In the genomic region with DNA sequence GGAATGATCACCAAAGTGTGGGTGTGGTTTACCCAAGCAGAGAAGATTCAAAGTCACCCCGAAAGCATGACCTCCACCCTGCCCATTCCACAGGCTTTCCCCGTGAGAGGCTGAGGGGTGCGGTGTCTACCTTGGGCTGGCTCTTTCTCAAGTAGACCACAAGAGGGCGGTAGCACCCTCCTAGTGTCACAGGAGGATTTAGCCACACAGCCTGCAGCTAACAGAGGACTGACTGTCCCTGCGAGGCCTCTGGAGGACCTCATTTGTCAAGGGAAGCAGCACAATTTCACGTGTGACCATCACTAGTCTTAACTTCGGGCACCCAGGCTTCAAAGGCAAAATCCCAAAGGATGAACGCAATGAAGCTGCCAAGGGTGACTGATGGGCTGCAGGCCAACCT, we compare ENCODE assay signal across 7 mouse cellular contexts. TPM values are rescaled to one million over a fixed set of nuclear protein-coding genes. Genes with fewer than 3 reads are reported as not detected.
DNase-seq lines count a peak whose midpoint lies in the region; ATAC-seq and TF ChIP-seq lines count a peak whose summit lies in the region.

No protein-coding gene starts in this region.

- H3K27ac ChIP-seq in forebrain, embryonic 12.5 days: no peak overlapping the region
- no peak overlapping the region for H3K27ac ChIP-seq in hindbrain, embryonic 11.5 days (ENCODE audit: low read depth, low read length)
- H3K27ac ChIP-seq in layer of hippocampus, adult 2 months: no peak overlapping the region

- H3K4me3 ChIP-seq in forebrain, embryonic 12.5 days (replicated peaks): no peak overlapping the region
- H3K4me3 ChIP-seq in hindbrain, embryonic 11.5 days (ENCODE audit: low read depth, low read length): no peak overlapping the region
- no peak overlapping the region for H3K4me3 ChIP-seq in layer of hippocampus, adult 2 months

- peak; percentile 64; the same call in 1 of the 2 replicates for ATAC-seq in forebrain, embryonic 12.5 days (ENCODE audit: low FRiP score)
- ATAC-seq in hindbrain, embryonic 11.5 days (ENCODE audit: low FRiP score): no peak; the same call in 1 of the 2 replicates

- H3K9ac ChIP-seq in forebrain, embryonic 12.5 days: no peak overlapping the region
- H3K9ac ChIP-seq in hindbrain, embryonic 11.5 days (ENCODE audit: low read depth, low read length): no peak overlapping the region

- no peaks in the 10 kb centered on the region for H3K36me3 ChIP-seq in forebrain, embryonic 12.5 days (replicated peaks)
- no peaks in the 10 kb centered on the region for H3K36me3 ChIP-seq in hindbrain, embryonic 11.5 days (ENCODE audit: control insufficient read depth, insufficient read depth, low read length)

- peak; percentile 95 for TF ChIP-seq CTCF in layer of hippocampus, adult 2 months (conservative IDR thresholded peaks at IDR 0.05)

- H3K9me3 ChIP-seq in forebrain, embryonic 12.5 days: no peaks in the 10 kb centered on the region
- no peaks in the 10 kb centered on the region for H3K9me3 ChIP-seq in hindbrain, embryonic 11.5 days (ENCODE audit: control insufficient read depth, low read length)

- 18% methylated on average over 8 of the region's 8 CpGs for WGBS in forebrain, embryonic 12.5 days
- 16% methylated on average over 8 of the region's 8 CpGs for WGBS in hindbrain, embryonic 11.5 days

- no peaks in the 10 kb centered on the region for H3K4me1 ChIP-seq in forebrain, embryonic 12.5 days
- no peaks in the 10 kb centered on the region for H3K4me1 ChIP-seq in hindbrain, embryonic 11.5 days (replicated peaks; ENCODE audit: control insufficient read depth, insufficient read depth, low read length)

- H3K4me2 ChIP-seq in forebrain, embryonic 12.5 days: no peak overlapping the region
- no peak overlapping the region for H3K4me2 ChIP-seq in hindbrain, embryonic 11.5 days (replicated peaks; ENCODE audit: low read depth, low read length)

- DNase-seq in NIH3T3 (ENCODE audit: low read depth): peak; percentile 75
- DNase-seq in c-Kit-positive CD71-negative TER-119-negative erythroid progenitor cells, embryonic 14.5 days (ENCODE audit: low read depth): peak; percentile 58
- peak; percentile 78 for DNase-seq in hindbrain, embryonic 11.5 days (ENCODE audit: low spot score)
- peak; percentile 41 to 78 for DNase-seq in layer of hippocampus, adult 2 months (ENCODE audit: low spot score in 2 of 2)
- peak; percentile 68 for DNase-seq in lung, postnatal 14 days
- DNase-seq in retina, embryonic 14.5 days (ENCODE audit: low spot score): peak; percentile 86

- H3K27me3 ChIP-seq in forebrain, embryonic 12.5 days: 0 out of 2 replicates have a peak, but pooled peaks cover 10% of the 10 kb centered on the region
- no peaks in the 10 kb centered on the region for H3K27me3 ChIP-seq in hindbrain, embryonic 11.5 days (ENCODE audit: control insufficient read depth, insufficient read depth, low read length)

RNA-seq across cellular contexts. Expression of a gene that starts 17.9 kb away (rescaled TPM):
- 24.9 and 25.4 TPM in 2 replicates for polyA plus RNA-seq in forebrain, embryonic 12.5 days (2016; fragmentation: Nextera tagmentation; extraction: Ambion mirVana)
- polyA plus RNA-seq in hindbrain, embryonic 11.5 days (2014; fragmentation: Nextera tagmentation; extraction: Ambion mirVana): 25.7 and 27.8 TPM in 2 replicates
- total RNA-seq in layer of hippocampus, adult 2 months (2021): 10 to 100 TPM; 19.8 to 21.6 TPM

RNA-seq across cellular contexts. Expression of a gene that starts 37.3 kb away (rescaled TPM):
- polyA plus RNA-seq in forebrain, embryonic 12.5 days (2016; fragmentation: Nextera tagmentation; extraction: Ambion mirVana): 0.14 and 0.22 TPM in 2 replicates
- polyA plus RNA-seq in hindbrain, embryonic 11.5 days (2014; fragmentation: Nextera tagmentation; extraction: Ambion mirVana): 0.32 TPM in 2 replicates
- total RNA-seq in layer of hippocampus, adult 2 months (2021): under 1 TPM; 0.12 to 0.31 TPM

RNA-seq across cellular contexts. Expression of a gene that starts 59.6 kb away (rescaled TPM):
- 3.8 and 4.6 TPM in 2 replicates for polyA plus RNA-seq in forebrain, embryonic 12.5 days (2016; fragmentation: Nextera tagmentation; extraction: Ambion mirVana)
- 2.6 and 3.4 TPM in 2 replicates for polyA plus RNA-seq in hindbrain, embryonic 11.5 days (2014; fragmentation: Nextera tagmentation; extraction: Ambion mirVana)
- 10 to 100 TPM; 63.6 to 66.4 TPM for total RNA-seq in layer of hippocampus, adult 2 months (2021)
